Mouse (Mus musculus) testis, adult 2 months (tissue): ENCODE data around the gene Cybb.

Experiments
- CTCF ChIP-seq: fragments of 200-500 bp; IDR thresholded peaks from 2 replicates; pipeline ENCODE4 v1.5.1; 2012; ENCODE audit warnings: low read depth, mild to moderate bottlenecking, inconsistent platforms, low read length, moderate library complexity; ENCODE audit not compliant: control insufficient read depth, insufficient read depth, insufficient replicate concordance
- POLR2A ChIP-seq: fragments of 200-500 bp; IDR thresholded peaks from 2 replicates; pipeline ENCODE4 v1.6.1; 2012; ENCODE audit warnings: low read depth, mild to moderate bottlenecking, inconsistent platforms, low read length, moderate library complexity; ENCODE audit not compliant: control insufficient read depth

DNA sequence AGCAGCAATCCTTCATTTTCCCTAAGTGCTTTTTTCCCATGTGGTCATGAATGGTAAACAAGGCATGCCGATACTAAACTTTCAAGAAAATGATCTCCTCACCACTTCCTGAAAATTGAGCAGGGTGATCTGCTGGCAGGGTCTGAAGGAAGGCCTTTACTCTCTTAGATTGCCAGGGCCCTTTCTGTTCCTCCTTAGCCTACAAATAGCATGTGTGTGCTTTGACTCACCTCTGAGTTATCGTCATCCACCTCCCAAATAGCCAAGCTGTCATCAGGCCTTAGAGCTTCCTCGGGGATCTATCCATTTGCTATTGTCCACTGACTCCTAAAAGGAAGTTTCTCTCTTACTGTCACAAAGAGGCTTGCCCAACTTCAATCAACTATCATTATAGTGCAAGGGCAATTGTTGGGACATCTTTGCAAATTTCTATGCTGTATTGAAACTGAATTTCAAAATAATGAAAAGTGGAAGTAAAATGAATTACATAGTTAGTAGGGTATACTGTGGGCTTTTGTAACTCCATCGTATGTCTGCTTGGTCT is 27.1 kb downstream of the Cybb start:
- no peak for TF ChIP-seq CTCF
- TF ChIP-seq POLR2A, result no peak
